Comparison of ENCODE assay signal across 8 mouse cellular contexts in genomic region chr9:31029751-31030511, GRCm38 (mm10). TPM values are rescaled to one million over a fixed set of nuclear protein-coding genes. Genes with fewer than 3 reads are reported as not detected.
DNase-seq lines count a peak whose midpoint lies in the region; ATAC-seq and TF ChIP-seq lines count a peak whose summit lies in the region.

No protein-coding gene starts in this region.

- no peaks in the 10 kb centered on the region for H3K9me3 ChIP-seq in G1E (replicated peaks)
- H3K9me3 ChIP-seq in forebrain, postnatal 0 days (ENCODE audit: low read length) = no peaks in the 10 kb centered on the region
- no peaks in the 10 kb centered on the region for H3K9me3 ChIP-seq in lung, embryonic 16.5 days (ENCODE audit: control insufficient read depth, low read length)

- H3K27me3 ChIP-seq in G1E (ENCODE audit: insufficient read depth, low read length) = peaks cover 8% of the 10 kb centered on the region
- no peaks in the 10 kb centered on the region for H3K27me3 ChIP-seq in forebrain, postnatal 0 days (ENCODE audit: insufficient read depth, low read length)
- no peaks in the 10 kb centered on the region for H3K27me3 ChIP-seq in lung, embryonic 16.5 days (ENCODE audit: control insufficient read depth, insufficient read depth, low read depth, low read length)

- peak overlapping the region; percentile 95 for H3K27ac ChIP-seq in forebrain, postnatal 0 days (ENCODE audit: low read depth, low read length)
- peak overlapping the region; percentile 98 for H3K27ac ChIP-seq in lung, embryonic 16.5 days (ENCODE audit: low read length)

- H3K36me3 ChIP-seq in G1E (replicated peaks) = peaks cover 9% of the 10 kb centered on the region
- H3K36me3 ChIP-seq in forebrain, postnatal 0 days (ENCODE audit: insufficient read depth) = peaks cover 3% of the 10 kb centered on the region; the same call in 1 of the 2 replicates
- no peaks in the 10 kb centered on the region for H3K36me3 ChIP-seq in lung, embryonic 16.5 days (ENCODE audit: control insufficient read depth, insufficient read depth, low read length)

- H3K4me3 ChIP-seq in G1E (ENCODE audit: low read depth, low read length) = peak overlapping the region; percentile 96
- H3K4me3 ChIP-seq in forebrain, postnatal 0 days (ENCODE audit: low read depth, low read length) = peak overlapping the region; percentile 91
- peak overlapping the region; percentile 98 for H3K4me3 ChIP-seq in lung, embryonic 16.5 days (ENCODE audit: low read length)

- peak overlapping the region; percentile 95 for H3K9ac ChIP-seq in forebrain, postnatal 0 days
- peak overlapping the region; percentile 96 for H3K9ac ChIP-seq in lung, embryonic 16.5 days (ENCODE audit: low read length)

- peak; percentile 94 for DNase-seq in G1E (ENCODE audit: low spot score)
- peak; percentile 97 to 99 for DNase-seq in cerebellum, adult 18-20 months
- peak; percentile 97 for DNase-seq in forebrain, postnatal 0 days
- peak; percentile 83 for DNase-seq in layer of hippocampus, adult 9-10 months (ENCODE audit: low spot score)
- DNase-seq in ovary, postnatal 10 days (ENCODE audit: low spot score) = peak; percentile 83
- DNase-seq in thymus, postnatal 10 days (ENCODE audit: low spot score in 2 of 2) = peak; percentile 90 to 92

- H3K4me1 ChIP-seq in G1E (ENCODE audit: insufficient read depth, low read depth, low read length) = peaks cover 25% of the 10 kb centered on the region
- H3K4me1 ChIP-seq in forebrain, postnatal 0 days (ENCODE audit: insufficient read depth) = no peaks in the 10 kb centered on the region
- peaks cover 12% of the 10 kb centered on the region for H3K4me1 ChIP-seq in lung, embryonic 16.5 days (replicated peaks; ENCODE audit: control insufficient read depth, insufficient read depth, low read length)

- ATAC-seq in G1E (ENCODE audit: extremely low read depth, insufficient number of reproducible peaks, low FRiP score, poor library complexity, severe bottlenecking) = peak; percentile 82
- peak; percentile 96 for ATAC-seq in forebrain, postnatal 0 days
- ATAC-seq in hematopoietic stem cell, adult 5-6 weeks (replicated peaks in 1 of 2; ENCODE audit: insufficient read depth in 1 of 2, low FRiP score in 2 of 2, low TSS enrichment in 1 of 2, low read depth in 1 of 2, poor library complexity in 2 of 2, severe bottlenecking in 2 of 2) = peak; percentile 83 to 89
- ATAC-seq in lung, embryonic 16.5 days (ENCODE audit: low read depth) = peak; percentile 97

- 2% methylated on average over 49 of the region's 57 CpGs for WGBS in forebrain, postnatal 0 days
- WGBS in lung, embryonic 16.5 days = under 1% methylated on average over 50 of the region's 57 CpGs

- no peak for TF ChIP-seq CTCF in G1E (IDR thresholded peaks at IDR 0.05; ENCODE audit: low read depth, low read length)
- TF ChIP-seq CTCF in forebrain, postnatal 0 days (IDR thresholded peaks at IDR 0.05; ENCODE audit: low read depth) = no peak

- H3K4me2 ChIP-seq in forebrain, postnatal 0 days (ENCODE audit: low read depth) = peak overlapping the region; percentile 81
- H3K4me2 ChIP-seq in lung, embryonic 16.5 days (ENCODE audit: low read depth, low read length) = peak overlapping the region; percentile 96

RNA-seq across cellular contexts. Expression of gene Zbtb44, which starts 0.5 kb away (rescaled TPM):
- total RNA-seq in G1E (2014; fragmentation: Nextera tagmentation) = 58.2 and 63.6 TPM in 2 replicates
- total RNA-seq in G1E (2017) = 24.7 and 27.5 TPM in 2 replicates
- polyA plus RNA-seq in G1E (2012) = 7.4 and 9.1 TPM in 2 replicates
- total RNA-seq in forebrain, postnatal 0 days (2014; rRNA removed) = 20.2 and 22.1 TPM in 2 replicates
- polyA plus RNA-seq in forebrain, postnatal 0 days (2015; fragmentation: Nextera tagmentation; extraction: Ambion mirVana) = 3.2 and 5.3 TPM in 2 replicates
- total RNA-seq in hematopoietic stem cell, adult 5-6 weeks (2017) = 32.7 and 36.3 TPM in 2 replicates
- polyA plus RNA-seq in lung, embryonic 16.5 days (2015; fragmentation: Nextera tagmentation; extraction: Ambion mirVana) = 7.1 and 7.6 TPM in 2 replicates

Comparison
In these comparisons a context has a peak if more than half of its experiments do, and no peak if none do; other contexts are left out.
1. Peak in every context shown above with its lines: DNase-seq, ATAC-seq, H3K4me3 ChIP-seq and H3K27ac ChIP-seq.